Mouse (Mus musculus): ENCODE measurements around the gene Usp20.

DNA sequence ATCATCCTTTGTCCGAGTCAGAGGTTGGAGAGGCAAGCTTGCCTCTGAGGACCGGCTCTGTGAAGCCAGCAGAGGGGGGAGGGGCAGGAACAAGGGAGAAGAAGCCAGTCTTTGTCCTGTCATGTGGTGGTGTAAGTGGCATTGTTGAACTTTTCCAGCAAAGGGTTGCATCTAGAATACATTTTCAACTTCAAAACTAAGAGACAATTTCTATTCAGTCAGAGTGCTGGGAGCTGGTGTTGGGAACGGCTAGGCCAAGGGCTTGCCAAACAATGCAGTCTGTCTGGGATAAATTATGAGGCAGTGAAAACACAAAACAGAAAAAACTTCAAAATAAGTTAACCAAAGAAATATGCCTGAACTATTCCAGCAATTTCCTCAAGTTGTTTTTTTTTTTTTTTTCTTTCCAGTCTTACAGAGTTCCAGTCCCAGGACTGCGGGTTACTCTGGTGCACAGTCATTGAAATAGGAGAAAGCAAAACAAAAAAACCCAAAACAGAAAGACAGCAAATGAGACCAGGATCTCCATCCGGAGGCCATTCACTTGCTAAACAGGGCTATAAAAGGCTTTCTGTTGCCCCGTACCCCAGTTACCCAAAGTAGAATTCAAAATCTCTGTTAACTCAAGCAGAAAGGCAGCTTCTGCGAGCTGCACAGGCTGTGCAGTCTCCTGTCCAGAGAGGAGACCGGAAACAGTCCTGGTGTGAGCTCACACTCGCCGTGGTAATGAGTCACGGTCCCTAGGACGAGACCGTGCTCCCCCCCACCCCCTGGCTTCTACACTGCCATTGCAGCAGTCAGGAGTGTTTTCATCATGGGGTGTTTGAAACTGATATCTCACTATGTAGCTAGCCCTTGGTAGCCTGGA, 86.4 kb downstream of the Usp20 start:
- TF ChIP-seq CTCF (conservative IDR thresholded peaks at IDR 0.05; ENCODE audit: insufficient read depth, insufficient read length, low read depth, low read length) = no peak
- no peak for TF ChIP-seq POLR2A (IDR thresholded peaks at IDR 0.05; ENCODE audit: low read depth, low read length)

All from kidney, adult 2 months (tissue).